Mouse (Mus musculus): ENCODE measurements at regions not wholly inside any gene's neighbourhood (a gene's known extent, or its start where the extent isn't known, plus 50 kb on each side); places are given as distances from the start of the nearest gene placed in this dataset.

- DNase-seq (ENCODE audit: low spot score): no peak
Observed at GRCm38 (mm10) chr12:25453356-25453755, 356.4 kb upstream of the Id2 start.

GRCm38 (mm10) chr12:25451156-25451555, 354.2 kb upstream of the Id2 start:
- Histone ChIP-seq H3K9ac (ENCODE audit: low read length) (no peak overlapping the region), H3K36me3 (ENCODE audit: control insufficient read depth, insufficient read depth, low read length) (no peaks in the 10 kb centered on the region), H3K27ac (ENCODE audit: low read depth, low read length) (no peak overlapping the region), H3K9me3 (ENCODE audit: control insufficient read depth, low read length) (no peaks in the 10 kb centered on the region), H3K4me2 (ENCODE audit: low read depth, low read length, severe bottlenecking) (no peak overlapping the region), H3K27me3 (ENCODE audit: control insufficient read depth, insufficient read depth, low read length) (no peaks in the 10 kb centered on the region), H3K4me1 (replicated peaks; ENCODE audit: control insufficient read depth, insufficient read depth, low read length) (0 out of 2 replicates have a peak, but pooled peaks cover 2% of the 10 kb centered on the region), H3K4me3 (ENCODE audit: low read depth, low read length) (no peak overlapping the region)
- 91% methylated on average over 2 of the region's 2 CpGs for WGBS
- no peak for ATAC-seq (replicated peaks; ENCODE audit: low FRiP score)
- no peak for DNase-seq (ENCODE audit: low spot score)

More at GRCm38 (mm10) chr12:25453356-25453755, 356.4 kb upstream of the Id2 start:
- H3K27ac ChIP-seq (ENCODE audit: low read depth, low read length): no peak overlapping the region
- H3K9me3 ChIP-seq (ENCODE audit: control insufficient read depth, low read length): no peaks in the 10 kb centered on the region
- H3K27me3 ChIP-seq (ENCODE audit: control insufficient read depth, insufficient read depth, low read length): no peaks in the 10 kb centered on the region
- H3K4me1 ChIP-seq (replicated peaks; ENCODE audit: control insufficient read depth, insufficient read depth, low read length): 0 out of 2 replicates have a peak, but pooled peaks cover 2% of the 10 kb centered on the region
- H3K4me3 ChIP-seq (ENCODE audit: low read depth, low read length): no peak overlapping the region
- no peak for ATAC-seq (replicated peaks; ENCODE audit: low FRiP score)
- no peak overlapping the region for H3K4me2 ChIP-seq (ENCODE audit: low read depth, low read length, severe bottlenecking)
- no peaks in the 10 kb centered on the region for H3K36me3 ChIP-seq (ENCODE audit: control insufficient read depth, insufficient read depth, low read length)
- 24% methylated on average over 3 of the region's 3 CpGs for WGBS
- H3K9ac ChIP-seq (ENCODE audit: low read length): no peak overlapping the region

GRCm38 (mm10) chr12:25444355-25444754, 347.4 kb upstream of the Id2 start:
- ATAC-seq (replicated peaks; ENCODE audit: low FRiP score): no peak
- 82% methylated on average over 2 of the region's 2 CpGs for WGBS
- DNase-seq (ENCODE audit: low spot score): no peak

GRCm38 (mm10) chr12:25439029-25439551, 342.1 kb upstream of the Id2 start:
- H3K27me3 ChIP-seq (ENCODE audit: control insufficient read depth, insufficient read depth, low read length): no peaks in the 10 kb centered on the region
- no peak overlapping the region for H3K9ac ChIP-seq (ENCODE audit: low read length)
- no peak overlapping the region for H3K4me3 ChIP-seq (ENCODE audit: low read depth, low read length)
- no peaks in the 10 kb centered on the region for H3K36me3 ChIP-seq (ENCODE audit: control insufficient read depth, insufficient read depth, low read length)
- no peaks in the 10 kb centered on the region for H3K9me3 ChIP-seq (ENCODE audit: control insufficient read depth, low read length)
- H3K4me2 ChIP-seq (ENCODE audit: low read depth, low read length, severe bottlenecking): no peak overlapping the region
- no peak for DNase-seq (ENCODE audit: low spot score)
- H3K4me1 ChIP-seq (replicated peaks; ENCODE audit: control insufficient read depth, insufficient read depth, low read length): no peaks in the 10 kb centered on the region
- ATAC-seq (replicated peaks; ENCODE audit: low FRiP score): no peak
- no peak overlapping the region for H3K27ac ChIP-seq (ENCODE audit: low read depth, low read length)
- 93% methylated on average over 7 of the region's 7 CpGs for WGBS

More at GRCm38 (mm10) chr12:25444355-25444754, 347.4 kb upstream of the Id2 start:
- H3K4me3 ChIP-seq (ENCODE audit: low read depth, low read length): no peak overlapping the region
- H3K27ac ChIP-seq (ENCODE audit: low read depth, low read length): no peak overlapping the region
- H3K36me3 ChIP-seq (ENCODE audit: control insufficient read depth, insufficient read depth, low read length): no peaks in the 10 kb centered on the region
- no peaks in the 10 kb centered on the region for H3K4me1 ChIP-seq (replicated peaks; ENCODE audit: control insufficient read depth, insufficient read depth, low read length)
- H3K9ac ChIP-seq (ENCODE audit: low read length): no peak overlapping the region
- no peaks in the 10 kb centered on the region for H3K9me3 ChIP-seq (ENCODE audit: control insufficient read depth, low read length)
- no peaks in the 10 kb centered on the region for H3K27me3 ChIP-seq (ENCODE audit: control insufficient read depth, insufficient read depth, low read length)
- H3K4me2 ChIP-seq (ENCODE audit: low read depth, low read length, severe bottlenecking): no peak overlapping the region

GRCm38 (mm10) chr12:25438217-25439028, 341.5 kb upstream of the Id2 start:
- no peak overlapping the region for H3K27ac ChIP-seq (ENCODE audit: low read depth, low read length)
- no peak overlapping the region for H3K9ac ChIP-seq (ENCODE audit: low read length)
- no peak for ATAC-seq (replicated peaks; ENCODE audit: low FRiP score)
- H3K4me2 ChIP-seq (ENCODE audit: low read depth, low read length, severe bottlenecking): no peak overlapping the region
- DNase-seq (ENCODE audit: low spot score): no peak
- H3K4me1 ChIP-seq (replicated peaks; ENCODE audit: control insufficient read depth, insufficient read depth, low read length): no peaks in the 10 kb centered on the region
- 58% methylated on average over 8 of the region's 8 CpGs for WGBS
- H3K9me3 ChIP-seq (ENCODE audit: control insufficient read depth, low read length): no peaks in the 10 kb centered on the region
- H3K4me3 ChIP-seq (ENCODE audit: low read depth, low read length): no peak overlapping the region
- H3K36me3 ChIP-seq (ENCODE audit: control insufficient read depth, insufficient read depth, low read length): no peaks in the 10 kb centered on the region
- H3K27me3 ChIP-seq (ENCODE audit: control insufficient read depth, insufficient read depth, low read length): no peaks in the 10 kb centered on the region

- DNase-seq (ENCODE audit: low spot score): no peak
- H3K27ac ChIP-seq (ENCODE audit: low read depth, low read length): no peak overlapping the region
- H3K36me3 ChIP-seq (ENCODE audit: control insufficient read depth, insufficient read depth, low read length): no peaks in the 10 kb centered on the region
- ATAC-seq (replicated peaks; ENCODE audit: low FRiP score): no peak
- WGBS: 77% methylated on average over 4 of the region's 4 CpGs
- no peaks in the 10 kb centered on the region for H3K4me1 ChIP-seq (replicated peaks; ENCODE audit: control insufficient read depth, insufficient read depth, low read length)
- no peak overlapping the region for H3K9ac ChIP-seq (ENCODE audit: low read length)
- H3K4me3 ChIP-seq (ENCODE audit: low read depth, low read length): no peak overlapping the region
- no peaks in the 10 kb centered on the region for H3K27me3 ChIP-seq (ENCODE audit: control insufficient read depth, insufficient read depth, low read length)
- no peaks in the 10 kb centered on the region for H3K9me3 ChIP-seq (ENCODE audit: control insufficient read depth, low read length)
- H3K4me2 ChIP-seq (ENCODE audit: low read depth, low read length, severe bottlenecking): no peak overlapping the region
Observed at GRCm38 (mm10) chr12:25437556-25437955, 340.6 kb upstream of the Id2 start.

- no peaks in the 10 kb centered on the region for H3K9me3 ChIP-seq (ENCODE audit: control insufficient read depth, low read length)
- DNase-seq (ENCODE audit: low spot score) (no peak), ATAC-seq (replicated peaks; ENCODE audit: low FRiP score) (no peak)
- 92% methylated on average over 6 of the region's 6 CpGs for WGBS
- H3K4me2 ChIP-seq (ENCODE audit: low read depth, low read length, severe bottlenecking): no peak overlapping the region
- H3K27me3 ChIP-seq (ENCODE audit: control insufficient read depth, insufficient read depth, low read length): no peaks in the 10 kb centered on the region
- no peaks in the 10 kb centered on the region for H3K4me1 ChIP-seq (replicated peaks; ENCODE audit: control insufficient read depth, insufficient read depth, low read length)
- no peaks in the 10 kb centered on the region for H3K36me3 ChIP-seq (ENCODE audit: control insufficient read depth, insufficient read depth, low read length)
- H3K4me3 ChIP-seq (ENCODE audit: low read depth, low read length): no peak overlapping the region
- no peak overlapping the region for H3K9ac ChIP-seq (ENCODE audit: low read length)
- H3K27ac ChIP-seq (ENCODE audit: low read depth, low read length): no peak overlapping the region
Observed at GRCm38 (mm10) chr12:25436220-25436911, 339.4 kb upstream of the Id2 start.

- Histone ChIP-seq H3K4me2 (ENCODE audit: low read depth, low read length, severe bottlenecking) (no peak overlapping the region), H3K36me3 (ENCODE audit: control insufficient read depth, insufficient read depth, low read length) (no peaks in the 10 kb centered on the region), H3K27me3 (ENCODE audit: control insufficient read depth, insufficient read depth, low read length) (no peaks in the 10 kb centered on the region), H3K9me3 (ENCODE audit: control insufficient read depth, low read length) (no peaks in the 10 kb centered on the region), H3K27ac (ENCODE audit: low read depth, low read length) (no peak overlapping the region), H3K4me3 (ENCODE audit: low read depth, low read length) (no peak overlapping the region), H3K4me1 (replicated peaks; ENCODE audit: control insufficient read depth, insufficient read depth, low read length) (no peaks in the 10 kb centered on the region), H3K9ac (ENCODE audit: low read length) (no peak overlapping the region)
- WGBS: 95% methylated on average over 6 of the region's 6 CpGs
- ATAC-seq (replicated peaks; ENCODE audit: low FRiP score): no peak
- no peak for DNase-seq (ENCODE audit: low spot score)
Observed at GRCm38 (mm10) chr12:25432796-25433195, 335.9 kb upstream of the Id2 start.
